Mouse (Mus musculus) ES-E14 (cell line): ENCODE results near the gene Rps6kl1. TPM values are rescaled to one million over a fixed set of nuclear protein-coding genes. Genes with fewer than 3 reads are reported as not detected.
A peak's percentile ranks its signal among the peaks of the same experiment; 100 is the strongest.

ENCODE experiments used
- DNase-seq: peaks from one replicate; pipeline ENCODE4 v3.0.0-alpha.2; 2013; ENCODE audit warnings: low read depth, low spot score
- H3K27ac ChIP-seq: 2 replicates; pipeline ENCODE4 v1.5.1; 2012; ENCODE audit warnings: low read depth, mild to moderate bottlenecking, low read length, moderate library complexity, mixed read lengths; ENCODE audit not compliant: poor library complexity, insufficient read depth, severe bottlenecking
- H3K36me3 ChIP-seq: 2 replicates; pipeline ENCODE4 v1.6.1; 2012; ENCODE audit warnings: mild to moderate bottlenecking, low read length, moderate library complexity, mixed read lengths; ENCODE audit not compliant: control insufficient read depth, poor library complexity, insufficient read depth, severe bottlenecking
- H3K4me1 ChIP-seq, 2 experiments: fragments of 150-350 bp in 1 of 2; sonication (generic) in 1 of 2; 2 replicates each; pipeline ENCODE4 v1.6.1; 2012; ENCODE audit warnings: low read length in 2 of 2, mild to moderate bottlenecking in 1 of 2, mixed read lengths in 1 of 2; ENCODE audit not compliant: control insufficient read depth in 2 of 2, insufficient read depth in 2 of 2, poor library complexity in 1 of 2
- H3K4me3 ChIP-seq, 2 experiments: fragments of 150-350 bp in 1 of 2; sonication (generic) in 1 of 2; 2 replicates each; pipeline ENCODE4 v1.5.1; 2012; ENCODE audit warnings: low read length in 2 of 2, low read depth in 1 of 2, mild to moderate bottlenecking in 1 of 2, mixed read lengths in 1 of 2; ENCODE audit not compliant: insufficient read depth in 1 of 2, poor library complexity in 1 of 2, severe bottlenecking in 1 of 2
- H3K9ac ChIP-seq: 2 replicates; pipeline ENCODE4 v1.6.1; 2012; ENCODE audit warnings: low read depth, mild to moderate bottlenecking, low read length, mixed read lengths; ENCODE audit not compliant: poor library complexity, insufficient read depth, severe bottlenecking
- H3K9me3 ChIP-seq: fragments of 150-350 bp; sonication (generic); 2 replicates; pipeline ENCODE4 v1.6.1; 2012; ENCODE audit warnings: low read depth, mild to moderate bottlenecking, low read length; ENCODE audit not compliant: control insufficient read depth, insufficient read depth
- CHD2 ChIP-seq: IDR thresholded peaks from 2 replicates; pipeline ENCODE4 v1.6.1; 2014; ENCODE audit warnings: mild to moderate bottlenecking, low read depth, low read length, inconsistent platforms
- HCFC1 ChIP-seq: IDR thresholded peaks from 2 replicates; pipeline ENCODE4 v1.6.1; 2012; ENCODE audit warnings: low read length, inconsistent platforms, borderline replicate concordance; ENCODE audit not compliant: insufficient read depth
- MAFK ChIP-seq: IDR thresholded peaks from 2 replicates; pipeline ENCODE4 v1.6.1; 2014; ENCODE audit warnings: mild to moderate bottlenecking, low read depth, low read length, inconsistent platforms; ENCODE audit not compliant: insufficient read depth
- ZC3H11A ChIP-seq: IDR thresholded peaks from 2 replicates; pipeline ENCODE4 v1.6.1; 2012; ENCODE audit warnings: low read depth, mild to moderate bottlenecking, inconsistent platforms, low read length, borderline replicate concordance
- ZNF384 ChIP-seq: IDR thresholded peaks from 2 replicates; pipeline ENCODE4 v1.6.1; 2012; ENCODE audit warnings: low read depth, low read length, inconsistent platforms
- in situ Hi-C, 2 experiments: fragments of 600-800 bp; cut with MboI; formaldehyde crosslinking; loops; one replicate each; pipeline ENCODE4 v1.15.1; 2025; ENCODE audit warnings: low sequenced_read_pairs in 2 of 2, inconsistent platforms in 1 of 2; ENCODE audit not compliant: unreplicated experiment in 2 of 2
- total RNA-seq: library from RNA; depleted of rRNA; stranded (reverse); fragments of 300-350 nt; gene quantifications from 2 replicates; pipeline ENCODE4 v1.2.3, GENCODE M21; 2012

The Rps6kl1 gene
- total RNA-seq, 1 experiment: 4.0 TPM

GRCm38 (mm10) chr12:85192461-85193108 lies 41.5 kb upstream of the Rps6kl1 start:
- in situ Hi-C loops: no loop called here
- Histone ChIP-seq H3K27ac (no peak overlapping the region), H3K9me3 (no peaks in the 10 kb centered on the region), H3K4me1 (peaks cover 4 to 7% of the 10 kb centered on the region in 2 experiments; a peak in 2 of 4 replicates), H3K4me3 (peak overlapping the region; percentile 21 to 41; a peak in 1 of 4 replicates), H3K9ac (no peak overlapping the region), H3K36me3 (no peaks in the 10 kb centered on the region)
- no peak for DNase-seq
- no peak for TF ChIP-seq HCFC1
- TF ChIP-seq ZC3H11A: no peak
- no peak for TF ChIP-seq MAFK
- no peak for TF ChIP-seq ZNF384
- no peak for TF ChIP-seq CHD2

- TF ChIP-seq ZC3H11A (no peak), CHD2 (no peak), HCFC1 (no peak), MAFK (no peak), ZNF384 (no peak)
- peak overlapping the region in 1 of 2 experiments; percentile 48; a peak in 2 of 4 replicates for H3K4me3 ChIP-seq
- in situ Hi-C loops: no loop called here
Measured at GRCm38 (mm10) chr12:85190290-85190689, 39.2 kb upstream of the Rps6kl1 start.

GRCm38 (mm10) chr12:85186361-85186760 lies 35.3 kb upstream of the Rps6kl1 start:
- Histone ChIP-seq H3K4me1 (peaks cover 0 to 2% of the 10 kb centered on the region in 2 experiments; a peak in 1 of 4 replicates), H3K36me3 (no peaks in the 10 kb centered on the region), H3K4me3 (no peak overlapping the region), H3K9ac (no peak overlapping the region), H3K9me3 (no peaks in the 10 kb centered on the region), H3K27ac (no peak overlapping the region)
- no peak for DNase-seq
- in situ Hi-C loops: no loop called here
- TF ChIP-seq ZNF384 (no peak), MAFK (no peak), CHD2 (no peak), ZC3H11A (no peak), HCFC1 (no peak)

More at GRCm38 (mm10) chr12:85190290-85190689, 39.2 kb upstream of the Rps6kl1 start:
- no peak overlapping the region for H3K27ac ChIP-seq
- no peak for DNase-seq
- no peaks in the 10 kb centered on the region for H3K36me3 ChIP-seq
- peaks cover 4 to 7% of the 10 kb centered on the region in 2 experiments; a peak in 2 of 4 replicates for H3K4me1 ChIP-seq
- no peaks in the 10 kb centered on the region for H3K9me3 ChIP-seq
- no peak overlapping the region; the same call in 1 of the 2 replicates for H3K9ac ChIP-seq

GRCm38 (mm10) chr12:85185810-85186209 lies 34.7 kb upstream of the Rps6kl1 start:
- no peak overlapping the region for H3K9ac ChIP-seq
- H3K27ac ChIP-seq: no peak overlapping the region
- in situ Hi-C loops: no loop called here
- H3K36me3 ChIP-seq: no peaks in the 10 kb centered on the region
- H3K4me3 ChIP-seq: no peak overlapping the region
- H3K4me1 ChIP-seq: peaks cover 0 to 2% of the 10 kb centered on the region in 2 experiments; a peak in 1 of 4 replicates
- DNase-seq: no peak
- TF ChIP-seq ZC3H11A (no peak), ZNF384 (no peak), HCFC1 (no peak), CHD2 (no peak), MAFK (no peak)
- no peaks in the 10 kb centered on the region for H3K9me3 ChIP-seq
